Mouse (Mus musculus): ENCODE data around the gene Mrto4. TPM values are rescaled to one million over a fixed set of nuclear protein-coding genes. Genes with fewer than 3 reads are reported as not detected.

Gene Mrto4
- polyA plus RNA-seq, 1 experiment from 2014 or later: 99.6 TPM

- 43% methylated on average over 33 of the region's 33 CpGs for WGBS
- H3K4me3 ChIP-seq (replicated peaks): no peak overlapping the region
- H3K27me3 ChIP-seq (replicated peaks): no peaks in the 10 kb centered on the region; the same call in 1 of the 2 replicates
- peaks cover 3% of the 10 kb centered on the region; the same call in 1 of the 2 replicates for H3K4me1 ChIP-seq
- H3K4me2 ChIP-seq: no peak overlapping the region
- H3K9me3 ChIP-seq: no peaks in the 10 kb centered on the region
- no peak overlapping the region for H3K27ac ChIP-seq
- H3K9ac ChIP-seq: no peak overlapping the region
- no peak for ATAC-seq (ENCODE audit: insufficient read depth, low FRiP score, low read depth)
- no peaks in the 10 kb centered on the region for H3K36me3 ChIP-seq
These were observed 14.2 kb downstream of the Mrto4 start for GRCm38 (mm10) chr4:139338145-139338544.

GRCm38 (mm10) chr4:139336822-139337483 lies 15.4 kb downstream of the Mrto4 start:
- Histone ChIP-seq H3K27ac (no peak overlapping the region), H3K9ac (no peak overlapping the region), H3K4me1 (peaks cover 3% of the 10 kb centered on the region; the same call in 1 of the 2 replicates), H3K9me3 (no peaks in the 10 kb centered on the region), H3K4me3 (replicated peaks) (peak overlapping the region; percentile 29), H3K4me2 (peak overlapping the region; percentile 53), H3K27me3 (replicated peaks) (no peaks in the 10 kb centered on the region; the same call in 1 of the 2 replicates), H3K36me3 (no peaks in the 10 kb centered on the region)
- 23% methylated on average over 24 of the region's 24 CpGs for WGBS
- ATAC-seq (ENCODE audit: insufficient read depth, low FRiP score, low read depth): peak; percentile 69

DNA sequence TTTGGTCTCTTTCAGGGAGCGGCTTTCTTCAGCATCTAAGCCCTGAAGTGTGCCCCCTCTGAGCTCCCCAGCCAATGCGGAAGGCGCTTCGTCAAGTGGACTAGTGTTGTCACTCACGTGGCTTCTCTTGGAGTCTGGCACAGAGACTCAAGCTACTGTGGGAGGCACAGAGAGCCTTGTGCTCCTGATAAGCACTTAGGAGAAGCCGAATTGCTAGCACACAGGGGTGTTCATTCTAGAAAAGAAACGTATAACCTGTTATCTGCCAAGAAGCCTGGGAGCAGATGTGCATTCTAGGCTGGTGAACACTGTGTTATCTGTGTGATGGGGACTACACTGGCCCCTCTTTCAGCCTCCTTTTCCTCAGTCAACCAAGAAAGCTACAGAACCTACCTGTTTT lies 16.9 kb downstream of the Mrto4 start:
- no peak overlapping the region for H3K4me2 ChIP-seq
- no peaks in the 10 kb centered on the region; the same call in 1 of the 2 replicates for H3K27me3 ChIP-seq (replicated peaks)
- ATAC-seq (ENCODE audit: insufficient read depth, low FRiP score, low read depth): peak; percentile 72
- no peak overlapping the region for H3K27ac ChIP-seq
- H3K9me3 ChIP-seq: no peaks in the 10 kb centered on the region
- WGBS: 52% methylated on average over 7 of the region's 7 CpGs
- H3K4me3 ChIP-seq (replicated peaks): no peak overlapping the region
- no peak overlapping the region for H3K9ac ChIP-seq
- H3K36me3 ChIP-seq: no peaks in the 10 kb centered on the region
- H3K4me1 ChIP-seq: peaks cover 3% of the 10 kb centered on the region; the same call in 1 of the 2 replicates

DNA sequence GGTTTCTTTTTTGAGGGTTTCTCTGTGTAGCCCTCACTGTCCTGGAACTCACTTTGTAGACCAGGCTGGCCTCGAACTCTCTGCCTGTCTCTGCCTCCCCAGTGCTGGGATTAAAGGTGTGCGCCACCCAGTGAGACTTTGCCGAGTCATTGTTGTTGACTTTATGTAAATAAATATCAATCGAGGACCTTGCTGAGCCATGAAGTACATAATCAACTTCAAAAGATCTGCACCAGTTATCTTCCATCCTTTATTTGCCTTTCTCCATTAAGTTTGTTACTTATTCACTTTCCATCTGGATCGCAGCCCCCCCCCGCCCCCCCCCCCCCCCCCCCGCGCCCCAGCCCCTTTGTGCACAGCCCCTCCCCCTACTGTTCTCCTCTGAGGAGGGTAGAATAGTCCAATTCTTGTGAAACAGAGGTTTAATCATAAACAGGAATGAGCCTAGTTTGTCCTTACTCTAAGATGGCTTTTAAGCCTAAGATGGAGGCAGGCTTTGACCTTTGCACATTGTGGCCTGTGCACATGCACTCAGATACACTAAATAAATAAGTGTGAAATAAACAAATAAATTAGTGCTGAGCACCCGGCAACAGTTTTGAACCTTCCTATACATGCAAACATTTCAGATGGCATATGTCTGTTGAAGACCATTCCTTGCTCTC lies 17.6 kb downstream of the Mrto4 start:
- Histone ChIP-seq H3K4me1 (peaks cover 3% of the 10 kb centered on the region; the same call in 1 of the 2 replicates), H3K9me3 (no peaks in the 10 kb centered on the region), H3K27ac (no peak overlapping the region), H3K27me3 (replicated peaks) (no peaks in the 10 kb centered on the region; the same call in 1 of the 2 replicates), H3K36me3 (no peaks in the 10 kb centered on the region), H3K4me2 (no peak overlapping the region), H3K9ac (no peak overlapping the region), H3K4me3 (replicated peaks) (no peak overlapping the region)
- WGBS: 49% methylated on average over 6 of the region's 9 CpGs
- no peak for ATAC-seq (ENCODE audit: insufficient read depth, low FRiP score, low read depth)

- peak overlapping the region; percentile 37 for H3K4me3 ChIP-seq (replicated peaks)
- peak; percentile 85 for ATAC-seq (ENCODE audit: insufficient read depth, low FRiP score, low read depth)
- 4% methylated on average over 10 of the region's 10 CpGs for WGBS
- H3K36me3 ChIP-seq: no peaks in the 10 kb centered on the region
- no peaks in the 10 kb centered on the region for H3K9me3 ChIP-seq
- H3K27me3 ChIP-seq (replicated peaks): no peaks in the 10 kb centered on the region
- H3K27ac ChIP-seq: no peak overlapping the region
- H3K9ac ChIP-seq: no peak overlapping the region
- H3K4me2 ChIP-seq: peak overlapping the region; percentile 57
- no peaks in the 10 kb centered on the region for H3K4me1 ChIP-seq
These were observed 21.8 kb downstream of the Mrto4 start for GRCm38 (mm10) chr4:139330605-139331004.

GRCm38 (mm10) chr4:139319740-139320139 lies 32.6 kb downstream of the Mrto4 start:
- no peak overlapping the region for H3K27ac ChIP-seq
- H3K4me2 ChIP-seq: no peak overlapping the region
- no peak for ATAC-seq (ENCODE audit: insufficient read depth, low FRiP score, low read depth)
- H3K36me3 ChIP-seq: peaks cover 15% of the 10 kb centered on the region; the same call in 1 of the 2 replicates
- no peaks in the 10 kb centered on the region for H3K9me3 ChIP-seq
- WGBS: 90% methylated on average over 4 of the region's 4 CpGs
- no peak overlapping the region for H3K9ac ChIP-seq
- H3K4me1 ChIP-seq: no peaks in the 10 kb centered on the region
- H3K4me3 ChIP-seq (replicated peaks): no peak overlapping the region
- H3K27me3 ChIP-seq (replicated peaks): no peaks in the 10 kb centered on the region

DNA sequence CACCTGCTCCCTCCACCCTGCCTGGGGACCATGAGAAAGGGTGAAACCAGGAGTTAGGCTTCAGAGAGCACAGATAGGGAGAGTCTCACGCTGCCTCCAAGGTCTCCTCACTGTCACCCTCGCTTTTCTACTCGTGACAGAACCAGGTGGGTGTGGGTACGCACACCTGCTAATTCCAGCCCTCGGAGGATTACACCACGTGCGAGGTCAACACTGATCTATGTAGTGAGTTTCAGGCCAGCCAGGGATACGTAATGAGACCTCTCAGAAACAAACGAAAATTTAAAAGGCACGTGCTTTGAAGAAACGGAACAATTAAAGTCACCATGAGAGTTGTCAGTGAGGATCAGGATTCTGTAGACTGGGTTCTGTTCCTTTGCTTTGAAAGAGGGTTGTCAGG lies 33.9 kb downstream of the Mrto4 start:
- Histone ChIP-seq H3K27ac (no peak overlapping the region), H3K4me2 (no peak overlapping the region), H3K27me3 (replicated peaks) (no peaks in the 10 kb centered on the region), H3K4me3 (replicated peaks) (no peak overlapping the region), H3K36me3 (peaks cover 21% of the 10 kb centered on the region; the same call in 1 of the 2 replicates), H3K4me1 (no peaks in the 10 kb centered on the region), H3K9ac (no peak overlapping the region), H3K9me3 (no peaks in the 10 kb centered on the region)
- ATAC-seq (ENCODE audit: insufficient read depth, low FRiP score, low read depth): no peak
- WGBS: 88% methylated on average over 11 of the region's 11 CpGs

GRCm38 (mm10) chr4:139312632-139313031 lies 39.7 kb downstream of the Mrto4 start:
- ATAC-seq (ENCODE audit: insufficient read depth, low FRiP score, low read depth): no peak
- Histone ChIP-seq H3K4me1 (peaks cover 15% of the 10 kb centered on the region), H3K4me2 (no peak overlapping the region), H3K4me3 (replicated peaks) (no peak overlapping the region), H3K9ac (no peak overlapping the region), H3K36me3 (peaks cover 12% of the 10 kb centered on the region; the same call in 1 of the 2 replicates), H3K27ac (no peak overlapping the region), H3K27me3 (replicated peaks) (no peaks in the 10 kb centered on the region), H3K9me3 (no peaks in the 10 kb centered on the region)
- WGBS: 52% methylated on average over 4 of the region's 4 CpGs

- WGBS: 18% methylated on average over 14 of the region's 14 CpGs
- peak overlapping the region; percentile 90 for H3K4me2 ChIP-seq
- ATAC-seq (ENCODE audit: insufficient read depth, low FRiP score, low read depth): no peak
These were observed 40.7 kb downstream of the Mrto4 start for GRCm38 (mm10) chr4:139311707-139312106.

DNA sequence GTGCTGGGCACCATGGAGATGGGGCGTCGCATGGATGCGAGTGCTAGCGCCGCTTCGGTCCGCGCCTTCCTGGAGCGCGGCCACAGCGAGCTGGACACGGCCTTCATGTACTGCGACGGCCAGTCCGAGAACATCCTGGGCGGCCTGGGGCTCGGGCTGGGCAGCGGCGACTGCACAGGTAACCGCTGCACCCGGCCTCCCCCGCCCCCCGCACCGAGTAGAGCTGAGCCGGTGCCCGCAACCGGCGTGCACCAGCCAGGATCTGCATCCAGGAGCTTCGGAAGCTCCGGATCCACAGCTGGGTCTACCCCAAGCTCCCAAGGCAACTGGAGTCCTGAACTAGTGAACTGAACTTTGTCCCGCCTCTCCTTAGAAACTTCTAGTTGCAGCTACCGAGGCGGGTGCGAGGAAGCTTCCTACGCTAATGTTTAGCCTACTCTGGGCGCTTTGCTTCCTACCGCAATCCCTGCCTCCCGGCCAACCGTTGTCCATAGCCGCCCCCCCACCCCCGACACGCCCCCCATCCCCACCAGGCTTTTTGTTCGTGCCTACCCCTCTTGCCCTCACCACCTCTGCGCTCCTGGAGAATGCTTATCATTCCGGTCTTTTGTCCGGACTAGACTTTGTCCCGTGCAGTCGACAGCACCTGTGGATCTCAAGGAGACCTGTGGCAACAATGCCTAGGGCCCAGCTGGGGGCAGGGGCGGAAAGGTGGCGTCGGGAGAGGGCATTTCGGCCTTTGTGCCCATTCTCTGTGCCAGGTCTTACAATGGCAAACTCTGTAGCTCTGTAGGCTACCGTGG lies 41.3 kb downstream of the Mrto4 start:
- peak; percentile 54 for ATAC-seq (ENCODE audit: insufficient read depth, low FRiP score, low read depth)
- under 1% methylated on average over 53 of the region's 53 CpGs for WGBS
- no peaks in the 10 kb centered on the region for H3K9me3 ChIP-seq

More at GRCm38 (mm10) chr4:139311707-139312106, 40.7 kb downstream of the Mrto4 start:
- no peaks in the 10 kb centered on the region for H3K9me3 ChIP-seq
- peaks cover 15% of the 10 kb centered on the region for H3K4me1 ChIP-seq
- H3K4me3 ChIP-seq (replicated peaks): peak overlapping the region; percentile 94
- peak overlapping the region; percentile 21; the same call in 1 of the 2 replicates for H3K9ac ChIP-seq
- no peak overlapping the region for H3K27ac ChIP-seq
- no peaks in the 10 kb centered on the region for H3K27me3 ChIP-seq (replicated peaks)
- H3K36me3 ChIP-seq: peaks cover 7% of the 10 kb centered on the region; the same call in 1 of the 2 replicates

GRCm38 (mm10) chr4:139310171-139310898 lies 42.0 kb downstream of the Mrto4 start, which contains the start of the genes Pqlc2 and Akr7a5:
Pqlc2 (minus strand) TSS chr4:139310708.
Akr7a5 (plus strand) TSS chr4:139310744.
- H3K27ac ChIP-seq: peak within 1 kb of the TSS; percentile 84
- H3K9ac ChIP-seq: peak within 1 kb of the TSS; percentile 88
- H3K4me3 ChIP-seq (replicated peaks): peak within 1 kb of the TSS; percentile 94
- H3K4me2 ChIP-seq: peak within 1 kb of the TSS; percentile 90
- WGBS: under 1% methylated on average over 63 of the region's 63 CpGs
- H3K36me3 ChIP-seq: peaks cover 18% of the 10 kb centered on the region
- no peaks in the 10 kb centered on the region for H3K9me3 ChIP-seq
- H3K27me3 ChIP-seq (replicated peaks): no peaks in the 10 kb centered on the region
- peak; percentile 89 for ATAC-seq (ENCODE audit: insufficient read depth, low FRiP score, low read depth)
- H3K4me1 ChIP-seq: peaks cover 15% of the 10 kb centered on the region

More for the DNA sequence above, 41.3 kb downstream of the Mrto4 start:
- peaks cover 11% of the 10 kb centered on the region for H3K36me3 ChIP-seq
- H3K4me3 ChIP-seq (replicated peaks): peak overlapping the region; percentile 94
- peak overlapping the region; percentile 90 for H3K4me2 ChIP-seq
- peaks cover 15% of the 10 kb centered on the region for H3K4me1 ChIP-seq
- peak overlapping the region; percentile 88 for H3K9ac ChIP-seq
- H3K27ac ChIP-seq: peak overlapping the region; percentile 84
- no peaks in the 10 kb centered on the region for H3K27me3 ChIP-seq (replicated peaks)

Data from stomach, embryonic 15.5 days (tissue).